In genomic region chr5:5748866-5749682, GRCm38 (mm10) we compare ENCODE assay signal across 9 mouse cellular contexts. TPM values are rescaled to one million over a fixed set of nuclear protein-coding genes. Genes with fewer than 3 reads are reported as not detected.
DNase-seq lines count a peak whose midpoint lies in the region; ATAC-seq and TF ChIP-seq lines count a peak whose summit lies in the region.
"Had no signal": no experiment of that assay in that cellular context is flagged by ENCODE, and none has a peak within 500 bp of the region (broad histone marks: within the 10 kb centered on the region; RNA-seq: fewer than 3 reads in every experiment).

Steap1 (minus strand) TSS chr5:5749326.

- intact Hi-C loops in left cerebral cortex, postnatal 36 days (cut with DNase I): no loop called here

- H3K4me3 ChIP-seq in intestine, postnatal 0 days (ENCODE audit: low read depth, low read length): peak within 1 kb of the TSS; percentile 68
- H3K4me3 ChIP-seq in midbrain, embryonic 10.5 days: peak within 1 kb of the TSS; percentile 75

- H3K4me2 ChIP-seq in intestine, postnatal 0 days (replicated peaks; ENCODE audit: low read depth): peak within 1 kb of the TSS; percentile 100

- peak; percentile 97 for TF ChIP-seq CTCF in intestine, postnatal 0 days (IDR thresholded peaks at IDR 0.05; ENCODE audit: low read depth)

- peak; percentile 98 to 99 for DNase-seq in adrenal gland, adult 18-20 months (ENCODE audit: low spot score in 2 of 2)
- DNase-seq in embryo, embryonic 11.5 days (ENCODE audit: low read depth, low spot score): peak; percentile 71
- peak; percentile 97 for DNase-seq in heart, adult 11 months
- peak; percentile 68 to 73 for DNase-seq in left cerebral cortex, postnatal 36 days (ENCODE audit: low spot score in 2 of 2)
- DNase-seq in midbrain, embryonic 10.5 days (ENCODE audit: low spot score): peak; percentile 94
- peak; percentile 39 for DNase-seq in skeletal muscle tissue, adult 2 months (ENCODE audit: low read depth, low spot score)

- H3K36me3 ChIP-seq in intestine, postnatal 0 days (ENCODE audit: control insufficient read depth, insufficient read depth): no peaks in the 10 kb centered on the region
- H3K36me3 ChIP-seq in midbrain, embryonic 10.5 days: no peaks in the 10 kb centered on the region

- H3K27me3 ChIP-seq in intestine, postnatal 0 days (replicated peaks; ENCODE audit: control insufficient read depth, insufficient read depth, low read length): no peaks in the 10 kb centered on the region
- peaks cover 12% of the 10 kb centered on the region for H3K27me3 ChIP-seq in midbrain, embryonic 10.5 days (ENCODE audit: low read depth, poor library complexity, severe bottlenecking)

- H3K9ac ChIP-seq in intestine, postnatal 0 days (ENCODE audit: low read depth, low read length): peak within 1 kb of the TSS; percentile 54

- peak; percentile 97 for ATAC-seq in intestine, postnatal 0 days
- no peak for ATAC-seq in monocyte, adult 5-6 weeks (replicated peaks; ENCODE audit: insufficient number of reproducible peaks, low FRiP score, low TSS enrichment, poor library complexity, severe bottlenecking)

- no peak within 1 kb of the TSS for H3K27ac ChIP-seq in intestine, postnatal 0 days (ENCODE audit: low read depth, low read length)
- H3K27ac ChIP-seq in midbrain, embryonic 10.5 days (replicated peaks): peak within 1 kb of the TSS; percentile 80

- H3K9me3 ChIP-seq in intestine, postnatal 0 days (ENCODE audit: control insufficient read depth): no peaks in the 10 kb centered on the region
- H3K9me3 ChIP-seq in midbrain, embryonic 10.5 days (replicated peaks): no peaks in the 10 kb centered on the region

- WGBS in intestine, postnatal 0 days: under 1% methylated on average over 63 of the region's 75 CpGs
- under 1% methylated on average over 75 of the region's 75 CpGs for WGBS in midbrain, embryonic 10.5 days

- no peaks in the 10 kb centered on the region for H3K4me1 ChIP-seq in intestine, postnatal 0 days (replicated peaks; ENCODE audit: control insufficient read depth, insufficient read depth, low read length)
- H3K4me1 ChIP-seq in midbrain, embryonic 10.5 days: 0 out of 2 replicates have a peak, but pooled peaks cover 6% of the 10 kb centered on the region

RNA-seq across cellular contexts. Expression of gene Steap1, which starts in this region (rescaled TPM):
- total RNA-seq in adrenal gland, adult 18-20 months (2021): 10 to 100 TPM; 22.9 to 29.9 TPM
- polyA plus RNA-seq in intestine, postnatal 0 days (2015; fragmentation: Nextera tagmentation; extraction: Ambion mirVana): 1.9 and 2.3 TPM in 2 replicates
- total RNA-seq in left cerebral cortex, postnatal 36 days (2021): not detected
- 5.0 and 7.8 TPM in 2 replicates for polyA plus RNA-seq in midbrain, embryonic 10.5 days (2016; fragmentation: Nextera tagmentation; extraction: Ambion mirVana)
- not detected in 3 replicates for total RNA-seq in monocyte, adult 5-6 weeks (2017)
- total RNA-seq: neutrophil, adult 5-6 weeks had no signal

Comparison
In these comparisons a context has a peak if more than half of its experiments do, and no peak if none do; other contexts are left out.
1. RNA of gene Steap1 (total RNA-seq): 22.9 to 29.9 TPM in adrenal gland, adult 18-20 months; not detected in left cerebral cortex, postnatal 36 days and not detected in monocyte, adult 5-6 weeks; every median in the first group is over 10 times any median in the second.
2. Peak in DNase-seq in left cerebral cortex, postnatal 36 days; RNA of the gene not detected or under 1 TPM.
3. DNase-seq: peak in every context shown above with its lines; median percentile 98 in adrenal gland, adult 18-20 months; 97 in heart, adult 11 months; 94 in midbrain, embryonic 10.5 days; 71 in embryo, embryonic 11.5 days; 70 in left cerebral cortex, postnatal 36 days; 39 in skeletal muscle tissue, adult 2 months.